Mouse (Mus musculus): ENCODE results near the gene Lrch1.

GRCm38 (mm10) chr14:74935111-74935510, 12.6 kb downstream of the Lrch1 start:
- TF ChIP-seq CTCF (IDR thresholded peaks at IDR 0.05; ENCODE audit: insufficient read depth, low read depth, low read length) (no peak), POLR2A (IDR thresholded peaks at IDR 0.05; ENCODE audit: insufficient read depth, low read depth, low read length) (no peak)
